Mouse (Mus musculus): ENCODE measurements around the gene Grin2d.

Grin2d gene

DNA sequence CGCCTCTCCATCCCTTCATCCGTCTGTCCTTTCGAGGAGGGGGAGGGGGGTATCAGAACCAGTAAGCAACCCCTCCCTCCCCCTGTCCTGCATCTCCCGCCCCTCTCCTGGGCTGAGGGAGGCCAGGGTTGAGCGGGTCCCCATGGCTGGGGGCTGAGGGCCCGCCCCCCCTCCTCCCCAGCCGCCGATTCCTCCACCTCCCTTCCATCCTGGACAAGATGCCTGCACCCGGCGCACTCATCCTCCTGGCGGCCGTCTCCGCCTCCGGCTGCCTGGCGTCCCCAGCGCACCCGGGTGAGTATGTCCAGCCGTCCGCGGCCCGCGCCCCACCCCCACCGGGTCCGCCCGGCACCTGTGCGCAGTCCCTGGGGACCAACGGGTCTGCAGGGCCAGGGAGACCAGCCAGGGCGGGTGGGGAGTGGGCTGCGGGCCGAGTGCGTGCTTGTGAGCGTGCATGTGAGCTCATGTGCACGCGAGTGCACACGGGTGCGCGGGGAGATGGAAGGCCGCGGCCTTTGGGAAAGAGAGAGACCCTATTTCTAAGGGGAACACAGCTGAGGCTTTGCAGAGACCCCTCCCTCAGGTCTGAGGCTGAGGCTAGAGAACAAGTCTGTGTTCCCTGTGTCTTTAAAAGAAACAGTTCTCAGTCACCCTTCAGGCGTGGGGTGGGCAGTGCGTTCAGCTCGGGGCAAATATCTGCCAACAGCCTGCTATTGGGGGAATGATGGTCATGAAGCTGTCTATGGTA lies 92.6 kb downstream of the Grin2d start:
- peak in 1 of 2 experiments; percentile 62 for DNase-seq (ENCODE audit: inconsistent age in 2 of 2, low spot score in 1 of 2)

GRCm38 (mm10) chr7:45784524-45785372 lies 93.4 kb downstream of the Grin2d start, which contains the start of gene Sult2b1:
TSS of gene Sult2b1 (minus strand) at chr7:45784669.
- peak; percentile 67 to 75 for DNase-seq (ENCODE audit: inconsistent age in 2 of 2, low spot score in 1 of 2)

DNA sequence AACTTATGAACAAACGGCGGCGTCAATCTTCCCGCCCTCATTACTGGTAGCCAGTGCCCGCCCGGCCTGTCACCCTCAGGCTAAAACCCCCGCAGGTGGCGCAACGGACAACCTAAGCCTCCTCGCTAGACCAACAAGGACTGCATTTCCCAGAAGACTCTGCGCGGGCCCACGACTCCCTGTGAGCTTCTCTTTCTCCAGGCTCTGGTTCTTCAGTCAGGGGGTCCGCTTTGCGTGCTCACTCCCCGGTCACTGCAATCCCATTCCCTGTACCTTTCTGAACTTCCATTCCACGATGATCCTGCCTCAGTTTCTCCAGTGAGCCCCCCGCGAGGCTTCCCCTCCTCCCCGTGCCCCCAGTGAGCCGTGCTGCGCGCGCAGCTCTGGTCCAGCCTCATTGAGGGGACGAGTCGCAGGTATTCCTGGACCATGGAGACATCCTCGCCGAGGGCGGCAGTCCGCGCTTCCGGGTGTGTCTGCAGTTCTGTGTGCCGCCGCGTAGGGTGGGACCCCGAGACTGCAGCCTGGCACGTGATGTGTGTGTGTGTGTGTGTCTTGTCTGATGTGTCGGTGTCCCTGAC lies 94.6 kb downstream of the Grin2d start, which contains the start of gene Lmtk3:
TSS of gene Lmtk3 (plus strand) at position 228 of the 581 bp plus-strand sequence.
- peak; percentile 65 to 87 for DNase-seq (ENCODE audit: inconsistent age in 2 of 2, low spot score in 1 of 2)

GRCm38 (mm10) chr7:45782271-45782670 lies 95.9 kb downstream of the Grin2d start:
- peak in 1 of 2 experiments; percentile 38 for DNase-seq (ENCODE audit: inconsistent age in 2 of 2, low spot score in 1 of 2)
